11 mouse cellular contexts compared by ENCODE assay signal in the genomic region with DNA sequence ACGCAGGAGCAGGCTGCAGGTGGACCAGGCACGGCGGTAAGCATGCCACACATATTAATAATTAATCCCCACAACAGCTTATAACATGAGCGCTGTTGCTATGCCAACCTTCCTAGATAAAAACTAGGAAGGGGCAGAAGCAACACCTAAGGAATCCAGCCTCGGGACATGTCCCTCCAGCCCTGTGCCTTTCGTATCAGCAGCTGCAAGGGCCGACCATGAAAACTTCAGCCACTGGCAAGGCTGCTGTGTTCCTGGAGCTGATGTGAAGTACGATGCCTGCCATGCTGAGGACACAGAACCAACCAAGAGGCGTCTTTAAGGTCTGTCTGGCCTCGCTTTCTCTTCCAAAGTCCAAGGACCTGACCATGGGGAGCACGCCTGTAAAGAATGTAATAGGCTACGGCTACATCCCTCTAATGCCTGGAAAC. TPM values are rescaled to one million over a fixed set of nuclear protein-coding genes. Genes with fewer than 3 reads are reported as not detected.
DNase-seq lines count a peak whose midpoint lies in the region; ATAC-seq and TF ChIP-seq lines count a peak whose summit lies in the region.
"Had no signal": no experiment of that assay in that cellular context is flagged by ENCODE, and none has a peak within 500 bp of the region (broad histone marks: within the 10 kb centered on the region; RNA-seq: fewer than 3 reads in every experiment).

No protein-coding gene starts in this region.

- no peak for DNase-seq in lung, postnatal 4 days
- no peak for DNase-seq in hindbrain, postnatal 0 days (ENCODE audit: low spot score)
- DNase-seq: right cerebral cortex, postnatal 4 days; thymus, postnatal 25 days had no signal

- H3K27me3 ChIP-seq in lung, embryonic 16.5 days (ENCODE audit: control insufficient read depth, insufficient read depth, low read depth, low read length), result no peaks in the 10 kb centered on the region
- no peaks in the 10 kb centered on the region for H3K27me3 ChIP-seq in hindbrain, postnatal 0 days (ENCODE audit: insufficient read depth, low read length)
- H3K27me3 ChIP-seq in kidney, embryonic 14.5 days (ENCODE audit: control insufficient read depth, insufficient read depth, low read length), result no peaks in the 10 kb centered on the region
- no peaks in the 10 kb centered on the region for H3K27me3 ChIP-seq in small intestine, adult 2 months (ENCODE audit: control insufficient read depth, insufficient read depth, low read length)
- H3K27me3 ChIP-seq: embryonic facial prominence, embryonic 12.5 days had no signal

- no peaks in the 10 kb centered on the region for H3K9me3 ChIP-seq in lung, embryonic 16.5 days (ENCODE audit: control insufficient read depth, low read length)
- no peaks in the 10 kb centered on the region for H3K9me3 ChIP-seq in hindbrain, postnatal 0 days (ENCODE audit: low read length)
- H3K9me3 ChIP-seq in kidney, embryonic 14.5 days (ENCODE audit: control insufficient read depth, low read length), result no peaks in the 10 kb centered on the region
- H3K9me3 ChIP-seq: embryonic facial prominence, embryonic 12.5 days had no signal

- peaks cover 7% of the 10 kb centered on the region; the same call in 1 of the 2 replicates for H3K36me3 ChIP-seq in lung, embryonic 16.5 days (ENCODE audit: control insufficient read depth, insufficient read depth, low read length)
- no peaks in the 10 kb centered on the region for H3K36me3 ChIP-seq in hindbrain, postnatal 0 days (ENCODE audit: insufficient read depth, low read length)
- peaks cover 24% of the 10 kb centered on the region for H3K36me3 ChIP-seq in kidney, embryonic 14.5 days (ENCODE audit: control insufficient read depth, insufficient read depth, low read length)
- peaks cover 23% of the 10 kb centered on the region for H3K36me3 ChIP-seq in small intestine, adult 2 months (ENCODE audit: control insufficient read depth, insufficient read depth, low read length)

- ATAC-seq in lung, embryonic 16.5 days (ENCODE audit: low read depth), result no peak
- ATAC-seq in hindbrain, postnatal 0 days, result no peak
- ATAC-seq in kidney, embryonic 14.5 days (ENCODE audit: low FRiP score, low TSS enrichment), result no peak
- no peak for ATAC-seq in activated CD4-positive, CD25-positive, alpha-beta regulatory T cell, adult 4 months
- ATAC-seq in megakaryocyte-erythroid progenitor cell, adult 5-6 weeks (replicated peaks; ENCODE audit: low FRiP score, low TSS enrichment, poor library complexity, severe bottlenecking), result no peak

- 0 out of 2 replicates have a peak, but pooled peaks have one; percentile 16 for TF ChIP-seq POLR2A in small intestine, adult 2 months (IDR thresholded peaks at IDR 0.05; ENCODE audit: low read depth, low read length)

- 67% methylated on average over 12 of the region's 12 CpGs for WGBS in lung, embryonic 16.5 days
- WGBS in hindbrain, postnatal 0 days, result 80% methylated on average over 12 of the region's 12 CpGs
- WGBS in kidney, embryonic 14.5 days, result 81% methylated on average over 12 of the region's 12 CpGs
- 19% methylated on average over 12 of the region's 12 CpGs for WGBS in small intestine, adult 2 months

- TF ChIP-seq CTCF in hindbrain, postnatal 0 days (IDR thresholded peaks at IDR 0.05; ENCODE audit: low read depth), result no peak
- no peak for TF ChIP-seq CTCF in small intestine, adult 2 months (IDR thresholded peaks at IDR 0.05; ENCODE audit: extremely low read depth, insufficient read length, insufficient replicate concordance, low read depth, low read length)

- H3K4me1 ChIP-seq in lung, embryonic 16.5 days (replicated peaks; ENCODE audit: control insufficient read depth, insufficient read depth, low read length), result peaks cover 42% of the 10 kb centered on the region
- peaks cover 17% of the 10 kb centered on the region; the same call in 1 of the 2 replicates for H3K4me1 ChIP-seq in hindbrain, postnatal 0 days (ENCODE audit: insufficient read depth, low read length)
- peaks cover 26% of the 10 kb centered on the region for H3K4me1 ChIP-seq in kidney, embryonic 14.5 days (ENCODE audit: control insufficient read depth, insufficient read depth, low read length)
- H3K4me1 ChIP-seq in small intestine, adult 2 months (ENCODE audit: control insufficient read depth, insufficient read depth, insufficient read length, low read length), result peaks cover 21% of the 10 kb centered on the region; the same call in 1 of the 2 replicates

- H3K4me3 ChIP-seq in lung, embryonic 16.5 days (ENCODE audit: low read length), result peak overlapping the region; percentile 21; the same call in 1 of the 2 replicates
- no peak overlapping the region for H3K4me3 ChIP-seq in hindbrain, postnatal 0 days (ENCODE audit: low read length)
- no peak overlapping the region; the same call in 1 of the 2 replicates for H3K4me3 ChIP-seq in kidney, embryonic 14.5 days (ENCODE audit: low read length)
- peak overlapping the region; percentile 83 for H3K4me3 ChIP-seq in small intestine, adult 2 months (ENCODE audit: low read depth, low read length)
- H3K4me3 ChIP-seq: embryonic facial prominence, embryonic 12.5 days had no signal

- peak overlapping the region; percentile 52; the same call in 1 of the 2 replicates for H3K27ac ChIP-seq in lung, embryonic 16.5 days (ENCODE audit: low read length)
- no peak overlapping the region for H3K27ac ChIP-seq in hindbrain, postnatal 0 days
- no peak overlapping the region for H3K27ac ChIP-seq in kidney, embryonic 14.5 days (ENCODE audit: low read depth, low read length)
- H3K27ac ChIP-seq in small intestine, adult 2 months (ENCODE audit: insufficient read depth, low read depth, low read length), result peak overlapping the region; percentile 89
- H3K27ac ChIP-seq: embryonic facial prominence, embryonic 12.5 days had no signal

- peak overlapping the region; percentile 55 for H3K4me2 ChIP-seq in lung, embryonic 16.5 days (ENCODE audit: low read depth, low read length)
- 0 out of 2 replicates have a peak overlapping the region, but pooled peaks have one; percentile 18 for H3K4me2 ChIP-seq in hindbrain, postnatal 0 days (ENCODE audit: low read depth, low read length)
- peak overlapping the region; percentile 11 for H3K4me2 ChIP-seq in kidney, embryonic 14.5 days (replicated peaks; ENCODE audit: low read depth, low read length)
- H3K4me2 ChIP-seq: heart, embryonic 11.5 days had no signal

- H3K9ac ChIP-seq in lung, embryonic 16.5 days (ENCODE audit: low read length), result 0 out of 2 replicates have a peak overlapping the region, but pooled peaks have one; percentile 4
- H3K9ac ChIP-seq in hindbrain, postnatal 0 days (replicated peaks; ENCODE audit: low read length), result no peak overlapping the region
- no peak overlapping the region; the same call in 1 of the 2 replicates for H3K9ac ChIP-seq in kidney, embryonic 14.5 days (ENCODE audit: low read depth, low read length)
- H3K9ac ChIP-seq: embryonic facial prominence, embryonic 12.5 days had no signal

RNA-seq across cellular contexts. Expression of gene Myom1, which starts 14.1 kb away (rescaled TPM):
- 11.4 and 13.2 TPM in 2 replicates for polyA plus RNA-seq in lung, embryonic 16.5 days (2015; fragmentation: Nextera tagmentation; extraction: Ambion mirVana)
- total RNA-seq in hindbrain, postnatal 0 days (2014; rRNA removed), result 1.7 and 3.7 TPM in 2 replicates
- 0.82 and 0.90 TPM in 2 replicates for polyA plus RNA-seq in hindbrain, postnatal 0 days (2015; fragmentation: Nextera tagmentation; extraction: Ambion mirVana)
- polyA plus RNA-seq in kidney, embryonic 14.5 days (2014; fragmentation: Nextera tagmentation; extraction: Ambion mirVana), result 3.0 and 3.6 TPM in 2 replicates
- 2.8 and 3.1 TPM in 2 replicates for polyA plus RNA-seq in small intestine, adult 2 months (2012; rRNA removed)
- polyA plus RNA-seq in activated CD4-positive, CD25-positive, alpha-beta regulatory T cell, adult 4 months (2017; shearing (Covaris generic)), result under 1 TPM in 1 of 2 experiments, not detected in 1; 0.26 TPM
- total RNA-seq in megakaryocyte-erythroid progenitor cell, adult 5-6 weeks (2014; fragmentation: Nextera tagmentation), result 2.8 and 9.2 TPM in 2 replicates
- total RNA-seq in megakaryocyte-erythroid progenitor cell, adult 5-6 weeks (2017), result 1.0 and 1.9 TPM in 2 replicates

RNA-seq across cellular contexts. Expression of gene Myl12a, which starts 14.3 kb away (rescaled TPM):
- polyA plus RNA-seq in lung, embryonic 16.5 days (2015; fragmentation: Nextera tagmentation; extraction: Ambion mirVana), result 738 and 739 TPM in 2 replicates
- total RNA-seq in hindbrain, postnatal 0 days (2014; rRNA removed), result 30.9 and 36.5 TPM in 2 replicates
- 101 and 107 TPM in 2 replicates for polyA plus RNA-seq in hindbrain, postnatal 0 days (2015; fragmentation: Nextera tagmentation; extraction: Ambion mirVana)
- 648 and 687 TPM in 2 replicates for polyA plus RNA-seq in kidney, embryonic 14.5 days (2014; fragmentation: Nextera tagmentation; extraction: Ambion mirVana)
- 28.8 and 52.7 TPM in 2 replicates for polyA plus RNA-seq in small intestine, adult 2 months (2012; rRNA removed)
- 100 to 1,000 TPM; 693 to 929 TPM for polyA plus RNA-seq in activated CD4-positive, CD25-positive, alpha-beta regulatory T cell, adult 4 months (2017; shearing (Covaris generic))
- 185 and 246 TPM in 2 replicates for total RNA-seq in megakaryocyte-erythroid progenitor cell, adult 5-6 weeks (2014; fragmentation: Nextera tagmentation)
- 162 and 168 TPM in 2 replicates for total RNA-seq in megakaryocyte-erythroid progenitor cell, adult 5-6 weeks (2017)

Comparison
In these comparisons a context has a peak if more than half of its experiments do, and no peak if none do; other contexts are left out.
1. H3K27ac ChIP-seq: peak in lung, embryonic 16.5 days (single experiment) and small intestine, adult 2 months (single experiment); none in hindbrain, postnatal 0 days (single experiment) and kidney, embryonic 14.5 days (single experiment).
2. H3K4me3 ChIP-seq: peak in lung, embryonic 16.5 days (single experiment) and small intestine, adult 2 months (single experiment); none in hindbrain, postnatal 0 days (single experiment) and kidney, embryonic 14.5 days (single experiment).
3. Peak in every context shown above with its lines, with median percentiles within 50 percentile points of each other: H3K4me2 ChIP-seq.